Mouse (Mus musculus) gastrocnemius, postnatal 4 days (tissue): ENCODE data around the gene Prmt9. TPM values are rescaled to one million over a fixed set of nuclear protein-coding genes. Genes with fewer than 3 reads are reported as not detected.

Experiments
- DNase-seq, 2 experiments: peaks; one replicate each; pipeline ENCODE4 v3.0.0; 2021 to 2022; ENCODE audit warnings: low spot score in 2 of 2, mixed read lengths in 2 of 2
- total RNA-seq, 2 experiments: library from RNA; stranded (reverse); gene quantifications; 2 replicates each; pipeline ENCODE4 v1.2.3; 2021

Gene Prmt9
- total RNA-seq, 2 experiments from 2014 or later: 12.7 to 14.6 TPM

- DNase-seq: no peak
Measured at GRCm38 (mm10) chr8:77526130-77526529, 23.1 kb upstream of the Prmt9 start.

DNA sequence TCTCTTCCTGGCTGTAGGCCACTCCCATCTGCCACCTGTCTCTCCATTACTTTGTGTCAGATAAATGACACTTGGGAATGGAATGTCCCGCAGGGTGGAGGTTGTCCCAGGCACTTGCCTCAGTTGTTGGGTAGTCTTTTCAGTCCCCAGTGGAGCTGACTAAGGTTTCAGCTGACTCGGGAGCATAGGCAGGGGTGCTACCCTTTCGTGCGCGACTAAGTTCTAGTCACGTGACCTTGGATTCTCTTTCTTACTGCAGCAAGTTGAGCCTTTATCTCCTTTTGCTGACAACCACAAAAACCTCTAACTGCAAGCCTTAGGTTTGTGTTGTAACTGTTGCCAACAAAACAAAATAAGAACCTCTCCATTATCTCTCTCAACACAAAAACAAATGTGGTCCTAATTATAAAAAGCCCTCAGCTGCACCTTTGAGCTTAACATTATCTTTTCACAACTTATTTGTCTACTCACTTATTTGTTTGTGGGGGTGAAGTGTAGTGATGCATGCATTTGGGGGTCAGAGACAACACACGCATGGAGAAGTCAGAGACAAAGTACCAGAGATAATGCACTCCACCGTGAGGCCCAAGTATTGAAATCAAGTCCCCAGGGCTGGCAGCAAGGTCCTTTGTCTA lies 14.7 kb upstream of the Prmt9 start:
- no peak for DNase-seq

DNA sequence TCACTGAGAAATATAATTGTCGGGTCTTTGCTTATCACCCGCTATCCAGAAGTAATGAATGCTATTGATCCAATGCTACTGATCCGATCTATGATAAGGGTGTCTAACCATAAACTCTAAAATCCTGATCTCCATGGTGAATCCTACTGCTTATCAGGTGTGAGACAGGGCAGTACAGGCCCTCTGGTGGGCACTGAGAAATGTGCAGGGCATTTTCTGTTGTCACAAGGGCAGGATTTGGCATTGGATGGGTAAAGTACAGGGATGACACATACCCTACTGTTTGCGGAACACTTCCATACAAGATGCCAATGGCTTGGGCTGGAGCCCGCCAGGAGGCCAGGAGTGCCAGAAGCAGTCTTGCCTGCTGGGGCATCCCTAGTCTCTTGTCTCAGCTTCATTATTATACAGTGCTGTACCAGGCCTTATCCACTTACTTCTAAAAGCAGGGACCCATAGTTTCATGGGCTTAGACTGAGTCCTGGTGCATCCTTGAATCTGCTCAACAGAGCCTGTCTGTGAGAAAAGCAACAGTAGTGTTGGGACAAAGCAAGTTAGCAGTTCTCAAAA lies 14.1 kb upstream of the Prmt9 start:
- peak in 1 of 2 experiments; percentile 52 for DNase-seq

DNA sequence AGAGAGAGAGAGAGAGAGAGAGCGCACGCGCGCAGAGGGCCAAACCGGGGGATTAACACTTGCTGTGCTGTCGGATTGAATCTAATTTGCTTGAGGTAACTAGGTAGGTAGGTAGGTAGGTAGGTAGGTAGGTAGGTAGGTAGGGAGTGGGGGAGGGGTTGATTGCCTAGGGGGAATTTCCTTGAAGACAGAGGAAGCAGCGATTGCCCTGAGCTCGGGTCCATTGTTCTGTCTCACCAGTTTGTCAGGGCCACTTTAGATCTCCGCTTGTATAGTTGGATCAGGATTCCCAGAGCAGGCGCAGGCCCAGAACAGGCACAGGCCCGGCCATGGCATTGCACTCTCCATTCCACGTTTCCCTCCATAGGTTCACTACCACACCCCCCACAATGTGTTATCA lies 12.4 kb upstream of the Prmt9 start:
- DNase-seq: no peak

GRCm38 (mm10) chr8:77538256-77538655 lies 10.9 kb upstream of the Prmt9 start:
- no peak for DNase-seq

DNA sequence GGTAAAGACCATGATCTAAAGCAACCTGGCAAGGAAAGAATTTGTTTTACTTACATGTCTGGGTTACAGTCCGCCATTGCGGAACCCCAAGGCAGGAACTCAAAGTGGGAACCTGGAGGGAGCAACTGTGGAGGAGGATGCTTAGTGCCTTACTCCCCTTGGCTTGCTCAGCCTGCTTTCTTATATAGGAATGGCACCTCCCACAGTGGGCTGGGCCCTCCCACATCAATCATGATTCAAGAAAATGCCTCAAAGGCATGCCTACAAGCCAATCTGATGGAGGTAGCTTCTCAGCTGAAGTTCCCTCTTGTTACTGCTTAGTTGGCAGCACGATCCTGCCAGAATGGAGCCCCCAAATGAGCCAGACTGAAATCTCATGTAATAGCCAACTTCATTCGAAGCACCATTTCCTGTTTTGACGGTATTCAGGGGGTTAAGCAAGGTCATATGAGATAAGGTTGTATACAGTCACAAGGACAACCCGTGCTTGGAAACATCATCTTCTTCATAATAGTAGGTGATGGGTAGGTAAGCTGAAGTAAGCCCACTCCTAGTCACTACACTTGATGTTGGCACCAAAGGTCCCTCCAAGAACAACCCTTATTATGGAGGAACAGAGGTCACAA lies 5.9 kb upstream of the Prmt9 start:
- DNase-seq: no peak

DNA sequence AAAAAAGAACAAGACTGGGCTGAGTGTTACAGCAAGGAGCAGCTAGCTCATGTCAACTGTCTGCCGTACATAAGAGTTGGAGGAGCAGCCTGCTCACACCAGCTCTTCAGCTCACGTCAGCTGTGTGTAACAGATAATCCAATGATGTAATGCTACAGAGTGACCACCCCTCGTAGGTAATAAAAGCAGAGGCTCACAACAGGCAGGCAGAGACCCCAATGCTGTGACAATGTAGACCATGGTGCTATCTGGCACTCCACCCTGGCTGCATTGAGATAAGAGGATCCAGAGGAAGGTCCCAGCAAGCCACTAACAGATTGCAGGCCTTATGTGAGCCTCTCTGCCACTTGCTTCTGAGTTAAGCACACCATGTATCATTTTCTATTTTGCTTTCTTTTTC lies 4.8 kb upstream of the Prmt9 start:
- no peak for DNase-seq

DNA sequence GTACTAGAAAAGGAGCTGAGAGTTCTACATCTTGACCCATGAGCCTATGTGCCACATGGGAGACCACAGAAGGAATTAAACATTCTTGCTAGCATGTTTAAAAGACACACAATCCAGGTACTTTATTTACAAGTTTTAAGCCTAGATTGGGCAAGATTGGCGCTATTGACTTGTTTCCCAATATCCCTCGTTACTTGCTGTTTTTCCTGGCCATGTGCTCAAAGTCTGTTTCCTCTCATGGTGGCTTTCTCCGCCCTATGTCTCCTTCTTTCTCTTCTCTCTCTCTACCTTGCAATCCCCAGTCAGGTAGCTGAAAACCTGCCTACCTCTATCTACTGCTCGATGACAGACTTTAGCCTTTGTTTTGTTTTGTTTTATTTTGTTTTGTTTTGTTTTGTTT lies 3.6 kb upstream of the Prmt9 start:
- DNase-seq: no peak

DNA sequence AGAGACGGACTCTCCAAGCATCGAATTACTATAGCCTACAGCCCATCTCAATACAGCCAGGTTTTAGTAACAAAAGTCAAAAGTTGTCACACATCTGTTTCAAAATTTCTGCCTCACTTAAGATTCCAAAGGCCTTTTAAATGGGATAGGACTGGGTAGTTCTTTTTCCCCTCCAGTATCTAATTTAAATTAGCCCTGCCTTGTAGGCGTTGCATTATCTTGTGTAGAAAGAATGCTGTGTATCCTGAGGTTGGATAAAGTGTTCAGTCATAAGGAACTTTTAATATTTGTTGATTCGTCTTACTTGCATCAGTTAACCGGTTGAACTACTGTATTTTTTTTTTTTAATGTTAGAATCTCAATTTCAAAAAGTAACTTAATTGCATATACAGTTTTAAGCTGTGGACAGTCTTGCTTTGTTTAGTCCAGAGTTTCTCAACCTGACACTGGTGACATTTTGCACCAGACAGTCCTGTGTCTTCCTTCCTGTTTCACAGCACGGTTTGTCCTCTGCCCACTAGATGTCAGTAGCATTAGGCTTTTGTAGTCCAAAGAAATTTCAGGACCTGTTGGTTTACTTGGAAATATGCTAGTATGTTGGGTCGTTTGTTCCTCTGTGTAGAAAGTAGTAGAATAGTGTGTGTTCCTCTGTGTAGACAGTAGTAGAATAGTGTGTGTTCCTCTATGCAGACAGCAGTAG lies 834 bp downstream of the Prmt9 start:
- no peak for DNase-seq

DNA sequence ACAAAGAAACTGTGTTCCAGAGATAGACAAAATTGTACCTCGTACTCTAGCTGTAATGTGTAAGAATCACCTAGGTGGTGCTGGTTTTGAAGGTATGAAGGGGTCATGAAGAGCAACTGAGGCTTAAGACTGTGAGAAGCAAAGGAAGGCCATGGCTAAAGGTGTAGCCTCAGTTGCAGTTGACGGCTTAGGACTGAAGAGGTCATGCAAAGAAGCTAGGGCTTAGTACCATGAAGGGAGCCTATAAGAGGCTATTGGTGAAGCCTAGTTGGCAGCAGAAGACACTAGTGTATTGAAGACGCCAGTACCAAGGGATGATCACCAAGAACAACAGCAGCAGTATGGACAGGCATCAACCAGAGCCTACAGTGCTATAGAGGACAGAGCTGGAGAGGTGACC lies 3.3 kb downstream of the Prmt9 start:
- DNase-seq: no peak

- DNase-seq: no peak
Measured at GRCm38 (mm10) chr8:77561441-77561840, 12.2 kb downstream of the Prmt9 start.

DNA sequence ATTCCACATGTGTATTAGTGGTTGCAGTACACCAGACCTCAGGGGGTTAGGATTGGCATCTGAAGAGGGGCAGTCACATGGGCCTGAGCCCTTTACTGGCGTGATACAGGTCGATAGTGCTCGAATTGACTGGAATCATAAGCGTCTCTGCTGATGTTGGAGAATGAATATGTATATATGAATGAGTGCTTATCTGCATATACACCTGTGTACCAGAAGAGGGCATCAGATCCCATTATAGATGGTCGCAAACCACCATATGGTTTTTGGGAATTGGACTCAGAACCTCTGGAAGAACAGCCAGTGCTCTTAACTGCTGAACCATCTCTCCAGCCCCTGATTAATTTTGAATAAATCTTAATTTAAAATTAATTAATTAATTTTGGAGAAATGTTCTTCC lies 25.0 kb downstream of the Prmt9 start:
- no peak for DNase-seq

DNA sequence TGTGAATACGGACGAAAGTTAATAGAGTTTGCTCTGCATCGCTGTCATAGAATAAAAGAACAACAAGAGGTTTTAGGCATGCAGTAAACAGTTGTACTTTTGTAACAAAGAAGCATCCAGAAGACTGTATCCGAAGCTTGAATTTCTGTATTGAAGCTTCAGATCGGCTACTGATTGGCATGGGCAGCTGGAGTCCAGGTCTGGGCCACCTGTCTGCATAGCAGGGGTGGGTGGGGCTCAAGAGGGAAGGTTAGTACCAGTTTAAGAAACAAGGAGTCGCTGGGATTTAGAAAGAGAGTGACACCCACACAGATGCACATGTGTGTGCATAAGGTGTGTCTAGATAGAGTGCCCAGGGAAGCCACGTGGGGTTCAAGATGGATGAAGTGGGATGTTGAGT lies 28.5 kb downstream of the Prmt9 start:
- DNase-seq: no peak

DNA sequence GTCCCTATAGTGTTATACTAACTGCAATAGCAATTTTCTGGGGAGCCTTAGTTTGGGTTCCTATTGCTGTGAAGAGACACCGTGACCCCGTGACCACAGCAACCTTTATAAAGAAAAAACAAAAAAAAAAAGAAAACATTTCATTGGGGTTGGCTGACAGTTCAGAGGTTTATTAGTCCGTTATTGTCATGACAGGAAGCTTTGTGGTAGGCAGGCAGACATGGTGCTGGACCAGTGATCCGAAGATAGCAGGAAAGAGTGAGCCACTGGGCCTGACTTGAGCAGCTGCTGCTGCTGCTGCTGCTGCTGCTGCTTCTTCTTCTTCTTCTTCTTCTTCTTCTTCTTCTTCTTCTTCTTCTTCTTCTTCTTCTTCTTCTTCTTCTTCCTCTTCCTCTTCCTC lies 35.0 kb downstream of the Prmt9 start:
- DNase-seq: no peak

DNA sequence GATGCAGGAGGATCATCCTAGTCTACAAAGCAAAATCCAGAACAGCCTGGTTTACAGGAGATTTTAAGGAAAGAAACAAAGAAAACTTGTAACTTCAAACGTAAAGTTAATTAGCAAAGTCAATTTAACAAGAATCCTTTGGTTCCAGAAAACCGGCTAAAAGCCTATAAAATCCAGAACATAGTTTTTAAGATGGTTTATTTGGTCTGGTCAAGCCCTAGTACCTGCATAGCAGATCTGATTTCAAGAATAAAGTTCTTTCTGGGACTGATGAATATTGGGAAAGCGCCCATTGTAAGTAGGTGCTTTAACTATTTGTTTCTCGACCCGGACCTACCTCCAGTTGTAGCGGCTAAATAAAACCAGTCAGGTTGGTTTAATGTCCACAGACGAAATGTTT lies 60.4 kb downstream of the Prmt9 start:
- no peak for DNase-seq

- peak; percentile 87 to 95 for DNase-seq
Measured at GRCm38 (mm10) chr8:77610374-77610969, 61.3 kb downstream of the Prmt9 start, which contains the start of gene Tmem184c. TSS of gene Tmem184c (minus strand) at chr8:77610698.

- peak in 1 of 2 experiments; percentile 47 for DNase-seq
Measured at GRCm38 (mm10) chr8:77617916-77618315, 68.7 kb downstream of the Prmt9 start.

DNA sequence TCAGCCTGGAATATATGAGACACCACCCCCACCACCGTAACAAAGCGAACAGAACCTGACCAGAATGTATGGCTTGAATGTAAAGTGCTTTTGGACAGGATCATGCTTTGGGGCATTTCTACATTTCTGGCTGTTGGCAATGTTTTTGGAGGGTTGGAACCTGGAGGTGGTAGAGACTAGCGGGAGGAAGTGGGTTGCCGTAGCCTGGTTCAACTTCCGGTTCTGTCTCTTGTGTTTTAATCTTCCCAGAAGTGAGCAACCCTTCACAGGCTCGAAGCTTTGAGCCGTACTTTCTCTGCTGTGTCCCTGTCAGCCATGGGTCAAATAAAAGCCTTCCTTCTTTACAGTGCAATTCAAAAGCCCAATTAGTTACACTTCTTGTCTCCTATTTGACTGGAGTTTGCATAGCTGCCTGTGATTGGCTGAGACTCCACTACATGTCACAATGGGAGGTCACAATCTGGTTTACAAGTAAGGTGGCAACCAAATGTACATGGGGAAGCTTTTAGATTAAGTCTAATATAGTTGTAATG lies 74.5 kb downstream of the Prmt9 start:
- no peak for DNase-seq

DNA sequence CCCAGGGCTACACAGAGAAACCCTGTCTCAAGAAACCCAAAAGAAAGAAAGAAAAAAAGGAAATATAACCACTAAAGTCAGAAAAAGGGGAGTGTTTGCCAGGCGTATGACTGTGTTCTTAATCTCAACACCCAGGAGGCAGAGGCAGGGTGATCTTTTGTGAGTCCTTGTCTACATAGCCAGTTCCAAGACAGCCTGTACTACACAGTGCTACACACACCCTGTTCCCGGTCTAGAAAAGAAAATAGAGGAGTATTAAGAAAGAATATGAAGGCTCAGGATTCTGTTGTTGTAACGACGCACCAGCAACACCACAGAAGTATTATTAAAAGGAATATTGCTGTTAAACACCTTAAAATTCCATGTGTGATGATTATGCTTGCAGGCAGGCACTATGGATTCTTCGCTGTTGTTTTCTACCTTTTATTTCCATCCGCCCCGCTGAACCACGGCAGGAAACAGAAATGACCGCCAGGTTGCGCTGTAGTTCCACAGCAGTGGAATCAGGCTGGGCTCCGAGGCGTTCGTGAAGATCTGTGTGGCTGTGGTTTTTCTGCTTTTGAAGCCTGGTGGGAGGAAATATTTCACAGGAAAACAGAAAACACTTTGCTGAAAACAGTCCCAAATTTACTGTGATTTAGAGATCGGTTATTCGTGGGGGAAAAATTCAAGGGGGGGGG lies 80.8 kb downstream of the Prmt9 start:
- peak; percentile 69 to 80 for DNase-seq

GRCm38 (mm10) chr8:77630691-77631090 lies 81.5 kb downstream of the Prmt9 start:
- DNase-seq: no peak
